Mouse (Mus musculus): ENCODE results near the gene Bicc1.

DNA sequence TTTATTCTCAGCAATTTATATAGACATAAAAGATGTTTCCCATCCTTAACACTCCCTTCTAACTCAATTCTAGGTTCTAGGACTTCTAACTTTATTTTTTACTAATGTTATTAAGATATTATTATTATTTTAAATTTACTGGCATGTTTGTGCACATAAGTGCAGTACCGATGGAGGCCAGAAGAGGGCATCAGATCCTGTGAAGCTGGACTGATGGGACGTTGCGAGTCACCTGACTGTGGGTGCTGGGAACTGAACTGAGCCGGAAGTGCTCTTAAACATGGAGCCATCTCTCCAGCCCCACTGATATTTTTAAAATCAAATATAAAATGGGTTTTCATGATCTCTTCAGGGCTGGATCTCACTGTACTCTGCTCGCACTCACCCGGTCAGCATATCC is 242.8 kb downstream of the Bicc1 start:
- TF ChIP-seq CTCF (conservative IDR thresholded peaks at IDR 0.05; ENCODE audit: insufficient read depth, insufficient read length, low read depth, low read length) (peak; percentile 42), POLR2A (IDR thresholded peaks at IDR 0.05; ENCODE audit: low read depth, low read length) (no peak)
